Mouse (Mus musculus) layer of hippocampus, postnatal 10 days (tissue): ENCODE measurements at regions not wholly inside any gene's neighbourhood (a gene's known extent, or its start where the extent isn't known, plus 50 kb on each side); places are given as distances from the start of the nearest gene placed in this dataset.
A peak's percentile ranks its signal among the peaks of the same experiment; 100 is the strongest.

Experiments used
- DNase-seq, 2 experiments: peaks; one replicate each; pipeline ENCODE4 v3.0.0; 2021; ENCODE audit warnings: low spot score in 2 of 2

GRCm38 (mm10) chr8:92302694-92303093, 54.7 kb upstream of the Irx5 start:
- DNase-seq = no peak

DNA sequence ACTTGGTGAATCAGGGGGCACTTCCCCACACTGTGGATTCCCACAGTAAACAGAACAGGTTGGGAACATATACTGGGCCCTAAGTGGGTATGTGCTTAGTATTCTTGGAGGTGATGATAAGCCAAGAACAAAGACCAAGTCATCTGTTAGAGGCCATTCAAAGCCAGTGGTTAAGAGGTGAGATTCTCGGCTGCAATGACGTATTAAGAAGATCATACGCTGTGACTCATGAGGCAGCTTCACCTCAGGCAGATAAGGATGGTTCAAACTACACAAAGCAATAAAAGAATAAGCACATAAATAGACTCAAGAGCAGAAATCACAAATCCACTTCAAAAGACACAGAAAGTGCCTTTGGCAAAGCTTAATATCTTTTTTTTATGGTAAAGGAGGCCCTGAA, 56.4 kb upstream of the Irx5 start:
- no peak for DNase-seq

DNA sequence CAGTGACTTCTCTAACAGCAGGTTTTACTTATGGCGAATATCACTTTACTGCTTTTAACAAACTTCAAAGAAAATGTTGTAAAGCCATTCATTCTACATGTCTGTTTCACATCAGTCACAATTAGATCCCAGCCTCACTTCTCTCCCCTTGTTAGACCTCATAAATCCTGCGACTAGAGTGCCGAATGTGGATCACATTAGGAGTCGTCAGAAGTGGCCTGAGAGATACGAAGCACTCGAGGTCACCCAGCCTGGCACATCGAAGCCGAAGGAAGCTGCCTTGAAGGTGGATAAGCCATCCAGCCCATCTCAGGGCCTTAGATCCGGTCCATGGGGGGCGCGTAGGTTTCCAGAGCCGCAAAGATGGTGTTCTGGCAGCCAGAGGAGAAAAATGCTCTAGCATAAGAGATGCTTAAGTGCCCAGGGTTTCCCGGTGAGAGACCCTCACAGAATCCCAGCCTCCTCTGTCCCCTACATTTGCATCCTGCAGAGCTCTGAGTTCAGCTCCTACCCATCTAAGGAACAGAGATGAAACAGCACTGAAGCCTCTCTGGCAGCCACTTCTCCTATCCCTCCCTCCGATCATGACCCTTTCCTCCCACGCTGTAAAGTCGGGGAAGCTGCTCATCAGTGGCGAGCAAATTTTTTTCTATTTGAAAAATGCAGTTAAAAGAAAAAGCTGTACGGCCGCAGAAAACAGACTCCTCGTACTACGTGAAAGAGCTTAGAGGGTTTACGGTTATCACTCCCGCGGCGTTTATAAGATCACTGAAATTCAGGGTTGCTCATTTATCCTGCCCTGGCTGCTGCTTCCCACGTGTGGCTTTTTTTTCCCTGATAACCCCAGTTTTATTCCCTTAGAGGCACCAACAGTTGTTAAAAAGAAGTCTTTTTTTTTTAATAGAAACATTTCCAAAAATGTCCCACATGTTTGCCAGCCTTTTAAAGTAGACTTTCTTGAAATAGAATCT, 70.3 kb upstream of the Irx5 start:
- DNase-seq = no peak

DNA sequence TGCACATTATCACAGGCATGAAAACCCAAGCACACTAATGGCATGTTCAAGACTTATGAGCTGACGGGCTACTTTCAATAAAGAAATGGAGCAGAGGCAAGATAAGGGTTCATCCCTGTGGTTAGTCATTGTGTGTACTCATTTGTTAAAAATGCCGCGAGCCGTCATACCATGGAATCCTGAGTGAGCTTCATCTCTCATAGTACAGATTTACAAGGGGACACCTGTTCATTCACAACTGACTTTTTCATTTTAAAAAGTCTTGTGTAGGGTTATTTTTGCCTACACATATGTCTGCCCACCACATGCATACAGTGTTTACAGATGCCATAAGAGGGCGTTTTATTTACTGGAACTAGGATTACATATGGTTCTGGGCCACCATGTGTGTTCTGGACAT, 81.7 kb upstream of the Irx5 start:
- no peak for DNase-seq

DNA sequence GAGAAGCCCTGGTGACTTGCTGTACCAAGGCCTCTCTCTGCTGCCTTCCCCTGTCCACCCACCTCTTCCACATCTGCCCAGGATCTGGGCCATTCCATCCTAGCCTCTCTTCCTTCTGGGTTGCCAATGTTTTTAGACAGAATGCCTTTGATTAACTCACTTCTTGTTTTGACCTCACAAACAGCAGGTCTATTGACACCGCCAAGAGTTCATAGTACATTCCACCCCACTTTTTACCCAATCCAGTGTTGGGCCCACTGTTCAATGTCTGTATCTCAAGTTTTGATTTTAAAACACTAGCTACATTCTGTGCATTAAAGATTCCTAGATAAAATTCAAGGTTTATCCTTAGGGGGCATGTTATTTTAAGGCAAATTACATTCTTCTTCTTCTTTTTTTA, 84.7 kb upstream of the Irx5 start:
- DNase-seq = no peak

DNA sequence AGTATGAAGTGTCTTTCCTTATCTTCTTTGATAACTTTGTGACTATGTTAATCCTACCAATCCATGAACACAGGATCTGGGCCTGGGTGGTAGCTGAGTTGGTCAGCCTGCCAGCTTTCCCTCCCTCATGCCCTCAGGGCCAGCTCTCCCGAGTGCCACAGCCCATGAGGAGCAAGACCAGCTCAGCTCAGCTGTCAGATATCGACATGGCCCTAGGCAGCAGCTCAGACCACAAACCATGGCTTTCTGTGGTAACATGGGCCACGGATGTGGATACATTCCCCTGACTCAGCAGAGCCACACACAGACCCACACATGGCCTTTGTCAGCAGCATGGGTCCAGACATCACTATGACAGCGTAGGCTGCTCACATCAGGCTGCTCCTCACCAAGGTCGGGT, 85.4 kb upstream of the Irx5 start:
- DNase-seq = no peak

DNA sequence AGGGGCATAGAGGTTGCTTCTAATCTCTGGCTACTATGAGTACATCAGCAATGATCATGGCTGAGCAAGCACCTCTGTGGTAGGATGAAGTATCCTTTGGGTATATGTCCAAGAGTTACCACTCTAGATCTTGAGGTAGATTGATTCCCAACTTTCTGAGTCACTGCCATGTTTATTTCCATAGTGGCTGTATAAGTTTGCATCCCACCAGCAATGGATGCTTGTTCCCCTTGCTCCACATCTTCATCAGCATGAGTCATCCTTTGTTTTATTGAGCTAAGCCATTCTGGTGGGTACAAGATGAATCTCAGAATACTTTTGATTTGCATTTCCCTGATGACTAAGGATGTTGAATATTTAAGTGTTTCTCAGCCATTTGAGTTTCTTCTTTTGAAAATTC, 86.8 kb upstream of the Irx5 start:
- DNase-seq = no peak

- no peak for DNase-seq
Observed at GRCm38 (mm10) chr8:92267415-92267814, 90.0 kb upstream of the Irx5 start.

- DNase-seq = no peak
Observed at GRCm38 (mm10) chr8:92260056-92260455, 97.4 kb upstream of the Irx5 start.

- no peak for DNase-seq
Observed at GRCm38 (mm10) chr8:92258258-92258657, 99.2 kb upstream of the Irx5 start.

GRCm38 (mm10) chr8:92252597-92253375, 104.6 kb upstream of the Irx5 start:
- DNase-seq = peak; percentile 8 to 23

- DNase-seq = no peak
Observed at GRCm38 (mm10) chr8:92246301-92246700, 111.1 kb upstream of the Irx5 start.

GRCm38 (mm10) chr8:92240686-92241275, 116.6 kb upstream of the Irx5 start:
- no peak for DNase-seq

DNA sequence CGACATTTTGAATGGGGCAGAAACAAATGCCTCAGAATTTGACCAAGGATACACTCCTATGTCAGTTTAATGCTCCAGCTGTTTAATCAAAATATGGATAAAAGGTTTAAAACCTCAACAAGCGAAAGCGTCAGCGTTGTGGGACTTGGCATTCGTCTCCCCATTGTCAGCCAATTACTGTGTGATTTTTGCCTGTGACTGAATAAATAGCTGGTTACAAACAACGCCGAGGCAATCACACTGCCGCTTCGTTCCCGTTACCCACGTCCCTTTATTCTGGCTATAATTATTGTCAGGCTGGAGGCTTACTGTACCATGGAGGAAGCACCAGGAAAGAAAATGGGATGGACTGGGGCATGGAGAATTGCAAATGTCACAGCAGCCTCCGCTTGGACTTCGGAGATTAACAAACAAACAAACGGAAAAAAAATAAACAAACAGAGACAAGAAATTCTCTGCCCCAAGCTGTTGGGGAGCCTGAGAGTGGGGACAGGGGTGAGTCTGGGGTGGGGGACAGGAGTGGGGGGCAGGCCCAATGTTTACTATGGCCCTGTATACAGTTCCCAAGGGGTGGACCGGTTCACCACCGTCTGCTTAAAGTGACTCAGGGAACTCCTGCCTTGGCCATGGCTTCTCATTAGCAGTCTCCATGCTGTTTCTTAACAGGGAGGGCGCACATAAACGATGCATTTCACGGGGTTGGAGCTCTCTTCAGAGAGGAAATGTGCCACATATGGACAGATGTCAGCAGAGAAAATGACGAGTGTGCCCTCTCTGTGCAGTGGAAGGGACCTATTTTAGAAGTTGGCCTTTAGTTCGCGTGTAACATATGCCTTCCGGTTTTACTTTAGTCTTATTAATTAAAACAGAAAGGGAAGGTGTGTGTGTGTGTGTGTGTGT, 125.8 kb upstream of the Irx5 start:
- no peak for DNase-seq

- DNase-seq = no peak
Observed at GRCm38 (mm10) chr8:92229526-92229925, 127.9 kb upstream of the Irx5 start.

DNA sequence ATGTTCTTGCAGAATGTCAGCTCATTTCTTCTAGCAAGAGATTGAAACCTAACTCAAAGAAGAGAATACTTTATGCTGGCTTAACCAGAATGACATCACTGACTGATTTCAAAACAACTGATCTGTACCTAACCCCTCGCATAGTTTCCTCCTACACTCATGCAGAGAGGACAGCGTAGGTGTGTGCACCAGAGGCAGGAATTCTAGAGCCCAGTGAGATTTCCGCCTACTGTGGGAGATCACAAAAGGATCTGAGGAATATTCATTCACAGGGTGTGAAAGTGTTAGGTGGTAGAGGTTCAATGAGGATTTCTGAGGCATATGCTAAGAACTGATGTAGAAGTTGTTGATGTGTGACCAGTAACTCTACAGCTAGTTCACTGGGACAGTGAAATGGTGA, 132.5 kb upstream of the Irx5 start:
- no peak for DNase-seq

DNA sequence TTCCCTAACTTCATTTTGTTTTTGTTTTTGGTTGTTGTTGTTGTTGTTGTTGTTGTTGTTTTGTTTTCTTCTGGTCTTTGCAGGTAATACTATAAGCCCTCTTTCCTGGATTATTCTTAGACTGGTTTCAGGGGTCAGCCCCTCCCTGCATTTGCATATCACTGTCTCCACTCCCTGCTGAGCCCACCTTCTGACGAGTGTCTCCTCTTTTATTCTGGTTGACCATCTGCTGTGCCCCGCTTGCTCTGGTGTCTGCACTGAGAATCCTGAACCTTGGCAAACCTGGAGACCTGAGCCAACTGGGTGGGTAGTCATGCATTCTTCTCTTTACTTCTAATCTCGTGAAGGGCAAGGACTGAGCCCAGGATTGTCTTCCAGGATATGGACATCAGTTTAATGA, 134.4 kb upstream of the Irx5 start:
- no peak for DNase-seq

DNA sequence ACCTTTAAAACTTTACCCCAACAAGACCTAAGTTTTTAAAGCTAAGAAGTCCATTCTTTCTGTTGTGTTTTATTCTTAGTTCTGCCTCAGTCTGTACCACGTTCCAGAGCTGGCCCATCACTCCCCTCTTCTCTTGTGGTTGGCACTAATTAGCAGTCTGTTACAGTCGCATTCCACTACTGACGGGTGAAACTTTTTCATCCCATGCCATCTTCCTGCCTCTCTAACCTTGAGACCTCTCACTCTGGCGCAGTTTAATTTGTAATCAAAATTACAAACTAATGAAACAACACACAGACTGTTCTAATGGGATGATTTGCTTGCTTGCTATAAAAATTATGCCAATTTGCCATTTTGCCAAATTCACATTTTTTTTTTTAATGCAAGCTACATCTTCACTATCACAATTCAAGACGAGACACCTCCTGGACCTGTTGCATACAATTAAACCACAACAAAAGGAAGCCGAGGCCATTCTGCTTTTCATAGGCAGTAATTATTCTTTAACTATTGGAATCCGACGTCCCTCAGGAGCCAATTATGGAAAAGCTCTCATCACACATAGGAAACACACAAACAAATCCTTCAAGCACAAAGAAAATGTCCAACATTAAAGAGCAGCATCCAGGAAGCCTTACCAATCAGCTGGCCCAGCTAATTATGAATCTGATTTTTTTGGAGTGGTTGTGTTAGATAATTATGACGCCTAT, 138.1 kb upstream of the Irx5 start:
- no peak for DNase-seq

DNA sequence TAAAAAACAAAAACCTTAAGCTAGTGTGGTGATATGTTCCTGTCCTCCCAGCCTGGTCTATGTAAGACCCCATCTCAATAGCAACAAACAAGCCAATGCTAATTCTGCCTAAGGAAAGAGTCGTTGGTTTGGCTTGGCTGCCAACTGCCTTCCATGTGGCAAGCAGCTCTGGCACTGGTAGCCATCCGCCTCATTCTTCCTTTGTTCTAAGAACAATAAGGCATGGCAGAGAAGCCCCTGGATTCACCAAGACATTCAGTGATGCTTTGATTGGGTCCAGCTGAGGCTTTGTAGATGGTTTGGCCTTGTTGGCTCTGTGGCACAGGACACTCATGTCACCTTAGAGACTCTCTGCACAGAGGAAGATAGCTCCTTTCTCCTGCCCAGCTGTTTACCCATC, 139.9 kb upstream of the Irx5 start:
- no peak for DNase-seq

DNA sequence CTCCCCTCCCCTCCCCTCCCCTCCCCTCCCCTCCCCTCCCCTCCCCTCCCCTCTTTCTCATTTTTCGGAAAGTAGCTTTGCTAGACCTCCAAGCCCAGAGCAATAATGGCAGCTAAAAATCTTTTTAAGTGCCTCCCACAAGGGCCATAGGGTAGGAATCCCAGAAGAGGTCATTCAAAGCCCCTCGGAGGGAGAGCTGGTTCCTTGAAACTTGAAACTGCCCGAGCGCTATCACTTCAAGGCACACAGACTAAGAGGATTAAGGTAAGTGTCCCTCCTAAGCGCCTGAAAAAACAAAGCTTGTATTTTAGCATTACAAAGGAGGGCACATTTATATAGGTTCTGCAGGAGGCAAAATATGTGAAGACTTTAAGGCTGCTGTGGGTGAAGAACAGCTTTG, 141.2 kb upstream of the Irx5 start:
- DNase-seq = no peak
